Mouse (Mus musculus): ENCODE data around the gene Gm20388.

DNA sequence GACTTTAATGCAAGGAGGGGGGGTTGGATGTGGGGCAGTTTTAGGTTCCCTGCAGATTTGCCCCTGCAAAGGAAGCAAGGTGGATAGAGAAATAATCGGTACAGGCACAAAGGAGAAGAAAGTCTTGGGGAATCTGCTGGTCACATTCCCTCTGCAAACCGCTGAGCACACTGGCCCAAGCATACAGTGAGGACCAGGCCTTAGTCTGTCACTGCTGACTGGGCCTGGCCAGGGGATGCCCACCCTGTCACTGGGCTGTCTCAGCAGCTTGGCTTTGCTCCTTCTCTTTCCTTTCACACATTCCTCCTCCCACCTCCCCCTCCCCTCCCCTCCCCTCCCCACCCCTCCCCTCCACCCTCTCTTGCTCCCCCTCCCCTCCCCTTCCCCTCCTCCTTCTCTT is 3806.5 kb downstream of the Gm20388 start:
- no peak for TF ChIP-seq POLR2A (IDR thresholded peaks at IDR 0.05; ENCODE audit: extremely low read depth, insufficient read depth, low read length)
- TF ChIP-seq CTCF (IDR thresholded peaks at IDR 0.05; ENCODE audit: extremely low read depth, insufficient read depth, low read length) = no peak

Measured in cortical plate, adult 2 months (tissue).